Mouse (Mus musculus) forelimb bud, embryonic 11.5 days (tissue): ENCODE data around the gene Dach1.

ENCODE experiments used
- DNase-seq: peaks from one replicate; pipeline ENCODE4 v3.0.0-alpha.2; 2012; ENCODE audit warnings: low read depth, low spot score

Gene Dach1

GRCm38 (mm10) chr14:97855345-97855744 is 314.2 kb downstream of the Dach1 start:
- DNase-seq = no peak

DNA sequence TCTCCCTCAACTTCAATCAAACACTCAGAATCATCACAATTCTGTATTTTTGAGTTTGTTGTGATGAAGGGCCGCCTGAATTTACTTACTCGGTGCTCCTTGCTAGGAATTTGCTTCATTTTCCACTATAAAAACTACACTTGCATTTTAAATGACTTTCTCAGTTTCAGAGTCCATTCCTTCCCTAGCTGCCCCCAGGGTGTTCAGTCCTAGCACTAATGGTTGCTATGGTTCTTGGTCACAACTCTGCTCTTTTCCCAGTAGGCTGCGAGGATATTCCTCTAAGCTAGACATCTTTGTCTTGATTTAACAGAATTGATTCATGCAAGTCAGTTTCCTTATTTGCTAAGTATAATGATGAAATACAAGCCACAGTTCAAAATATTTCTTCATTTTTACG is 319.1 kb downstream of the Dach1 start:
- no peak for DNase-seq

- DNase-seq = no peak
Observed at GRCm38 (mm10) chr14:97847641-97848040, 321.9 kb downstream of the Dach1 start.

- DNase-seq = no peak
Observed at GRCm38 (mm10) chr14:97839275-97839674, 330.3 kb downstream of the Dach1 start.

DNA sequence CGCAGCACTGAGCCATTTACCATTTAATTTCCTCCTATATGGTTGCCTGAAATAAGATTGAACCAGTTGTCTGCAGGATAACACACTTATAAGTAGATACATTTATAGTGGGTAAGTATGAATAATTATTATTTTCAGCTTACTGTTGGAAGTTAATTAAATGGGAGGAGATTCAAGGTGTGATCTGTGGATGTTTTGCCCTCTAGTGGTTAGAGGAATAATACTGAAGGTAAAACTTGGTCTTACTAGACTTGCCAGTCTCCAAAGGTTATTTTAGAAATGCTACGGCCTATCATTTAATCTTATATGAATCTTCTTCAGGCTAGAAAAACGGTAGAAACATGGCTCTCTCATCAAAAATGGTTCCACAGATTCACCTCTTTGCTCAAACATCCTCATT is 339.7 kb downstream of the Dach1 start:
- DNase-seq = no peak

- DNase-seq = no peak
Observed at GRCm38 (mm10) chr14:97814555-97815175, 354.9 kb downstream of the Dach1 start.

GRCm38 (mm10) chr14:97813557-97813956 is 356.0 kb downstream of the Dach1 start:
- DNase-seq = no peak

GRCm38 (mm10) chr14:97795385-97795952 is 374.1 kb downstream of the Dach1 start:
- no peak for DNase-seq

DNA sequence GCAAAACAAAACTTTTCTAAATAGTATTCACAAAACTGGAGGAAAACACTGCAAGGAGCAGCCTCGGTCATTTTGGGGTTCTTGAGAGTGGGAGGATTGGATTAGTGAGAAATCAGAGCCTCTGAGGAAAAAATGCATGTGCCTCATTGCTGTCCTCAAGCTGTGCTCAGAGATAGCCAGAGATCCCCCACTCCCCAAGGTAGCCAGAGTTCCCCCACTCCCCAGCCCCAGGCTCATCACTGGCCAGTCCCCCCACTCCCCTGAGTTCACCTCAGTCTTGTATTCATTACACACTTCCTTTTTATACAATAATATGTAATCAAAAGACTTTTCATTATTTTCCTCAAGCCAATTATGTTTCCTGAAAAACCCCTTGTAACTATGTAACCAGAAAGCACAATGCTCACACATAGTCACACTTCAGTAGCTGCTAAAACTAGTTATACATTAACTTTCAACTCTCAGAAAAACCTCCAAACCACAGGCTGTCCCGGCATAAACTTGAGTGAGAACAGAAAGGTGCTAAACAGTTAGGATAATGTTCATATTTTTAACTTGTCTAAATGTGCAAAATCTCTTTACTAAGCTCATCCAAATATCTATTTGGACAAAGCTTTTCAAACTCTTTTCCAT is 395.3 kb downstream of the Dach1 start:
- no peak for DNase-seq

- DNase-seq = no peak
Observed at GRCm38 (mm10) chr14:97754400-97754799, 415.2 kb downstream of the Dach1 start.

DNA sequence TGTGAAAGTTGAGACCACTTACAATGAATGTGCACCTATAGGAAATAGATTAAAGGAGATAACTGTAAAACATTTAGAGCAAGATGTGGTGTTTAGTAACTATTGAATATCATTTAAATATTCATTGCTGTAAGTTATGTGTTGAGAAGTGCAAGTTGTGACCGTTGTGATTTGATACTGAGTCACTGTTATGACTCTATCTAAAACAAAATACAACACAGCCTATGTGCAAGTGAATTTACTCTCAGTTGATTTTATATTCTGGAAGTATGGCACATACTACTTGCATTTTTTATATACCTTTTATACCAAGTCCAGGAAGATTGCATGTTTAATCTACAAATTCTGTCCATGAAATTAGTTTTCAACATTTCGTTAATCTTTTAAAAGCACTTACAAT is 415.6 kb downstream of the Dach1 start:
- DNase-seq = no peak

- no peak for DNase-seq
Observed at GRCm38 (mm10) chr14:97743252-97743651, 426.3 kb downstream of the Dach1 start.

- no peak for DNase-seq
Observed at GRCm38 (mm10) chr14:97742785-97743184, 426.8 kb downstream of the Dach1 start.
